Comparison of ENCODE assay signal across 25 mouse cellular contexts in the genomic region with DNA sequence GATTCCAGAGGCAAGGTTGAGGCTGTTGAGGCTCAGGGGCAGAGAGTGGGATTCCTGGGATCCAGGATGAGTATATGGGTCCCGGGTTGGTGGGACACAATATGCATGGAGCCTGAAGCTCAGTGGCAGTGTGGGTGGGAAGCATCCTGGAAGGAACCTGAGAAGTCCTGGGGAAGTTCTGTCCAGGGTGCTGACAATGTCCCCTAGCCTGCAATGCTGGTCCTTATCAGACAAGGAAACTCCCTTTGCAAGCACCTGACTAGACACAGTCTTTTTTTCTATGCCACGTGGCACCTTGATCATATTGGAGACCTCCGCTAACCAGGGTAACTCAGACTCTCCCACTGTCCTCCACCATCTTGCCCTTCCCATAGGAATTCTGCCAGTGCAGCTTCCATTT.
A peak's percentile ranks its signal among the peaks of the same experiment; 100 is the strongest.
DNase-seq lines count a peak whose midpoint lies in the region; ATAC-seq and TF ChIP-seq lines count a peak whose summit lies in the region.
"Had no signal": no experiment of that assay in that cellular context is flagged by ENCODE, and none has a peak within 500 bp of the region (broad histone marks: within the 10 kb centered on the region; RNA-seq: fewer than 3 reads in every experiment).

No protein-coding gene starts in this region.

- ATAC-seq in limb, embryonic 14.5 days (ENCODE audit: low FRiP score, low read depth), result no peak
- no peak for ATAC-seq in stomach, postnatal 0 days (ENCODE audit: low FRiP score, low TSS enrichment)
- ATAC-seq in forebrain, embryonic 13.5 days, result no peak
- ATAC-seq: forebrain, postnatal 0 days; hindbrain, embryonic 16.5 days; intestine, postnatal 0 days; lung, postnatal 0 days; midbrain, embryonic 15.5 days had no signal

- no peak for TF ChIP-seq CTCF in stomach, postnatal 0 days (IDR thresholded peaks at IDR 0.05; ENCODE audit: low read depth)

- H3K4me2 ChIP-seq in limb, embryonic 14.5 days (replicated peaks; ENCODE audit: low read depth, low read length, severe bottlenecking), result no peak overlapping the region
- no peak overlapping the region for H3K4me2 ChIP-seq in stomach, postnatal 0 days (replicated peaks; ENCODE audit: low read depth)
- no peak overlapping the region for H3K4me2 ChIP-seq in forebrain, embryonic 13.5 days
- H3K4me2 ChIP-seq: limb, embryonic 15.5 days; midbrain, embryonic 15.5 days; neural tube, embryonic 13.5 days had no signal

- DNase-seq in heart, adult 11 months, result peak; percentile 15
- no peak for DNase-seq in heart, adult 9 months (ENCODE audit: low spot score in 2 of 2)
- DNase-seq in limb, embryonic 14.5 days (ENCODE audit: low spot score), result peak; percentile 42
- DNase-seq in limb, embryonic 10.5 days (ENCODE audit: low spot score), result no peak
- DNase-seq in R1 (ENCODE audit: low read depth, low spot score), result peak; percentile 28
- peak; percentile 20 for DNase-seq in stomach, postnatal 0 days (ENCODE audit: low spot score)
- DNase-seq in left cerebral cortex, postnatal 25 days (ENCODE audit: low spot score in 2 of 2), result no peak
- DNase-seq: cerebellum, adult 11-12 months; cerebellum, postnatal 10 days; forebrain, postnatal 0 days; gastrocnemius, postnatal 36 days; layer of hippocampus, postnatal 36 days; right cerebral cortex, adult 18-20 months; right cerebral cortex, postnatal 4 days; thymus, postnatal 36 days had no signal

- 78% methylated on average over 3 of the region's 3 CpGs for WGBS in limb, embryonic 14.5 days
- 71% methylated on average over 3 of the region's 3 CpGs for WGBS in limb, embryonic 10.5 days
- 62% methylated on average over 3 of the region's 3 CpGs for WGBS in stomach, postnatal 0 days
- WGBS in forebrain, embryonic 13.5 days, result 81% methylated on average over 3 of the region's 3 CpGs

- TF ChIP-seq EP300 in stomach, postnatal 0 days (optimal IDR thresholded peaks at IDR 0.05), result no peak

- no peaks in the 10 kb centered on the region for H3K4me1 ChIP-seq in limb, embryonic 14.5 days (ENCODE audit: control insufficient read depth, insufficient read depth, low read length)
- no peaks in the 10 kb centered on the region for H3K4me1 ChIP-seq in limb, embryonic 10.5 days
- no peaks in the 10 kb centered on the region for H3K4me1 ChIP-seq in stomach, postnatal 0 days (replicated peaks; ENCODE audit: control insufficient read depth, insufficient read depth)
- no peaks in the 10 kb centered on the region for H3K4me1 ChIP-seq in forebrain, embryonic 13.5 days
- H3K4me1 ChIP-seq: forebrain, embryonic 10.5 days; limb, embryonic 15.5 days; midbrain, embryonic 15.5 days; neural tube, embryonic 13.5 days had no signal

- H3K4me3 ChIP-seq in limb, embryonic 14.5 days (replicated peaks; ENCODE audit: low read length), result no peak overlapping the region
- H3K4me3 ChIP-seq in limb, embryonic 10.5 days, result no peak overlapping the region
- H3K4me3 ChIP-seq in stomach, postnatal 0 days (ENCODE audit: low read depth, low read length), result no peak overlapping the region
- H3K4me3 ChIP-seq in forebrain, embryonic 13.5 days, result no peak overlapping the region
- H3K4me3 ChIP-seq: forebrain, embryonic 10.5 days; limb, embryonic 15.5 days; midbrain, embryonic 15.5 days; neural tube, embryonic 13.5 days had no signal

- H3K27ac ChIP-seq in limb, embryonic 14.5 days (replicated peaks; ENCODE audit: low read depth, low read length), result no peak overlapping the region
- H3K27ac ChIP-seq in limb, embryonic 10.5 days, result no peak overlapping the region
- no peak overlapping the region for H3K27ac ChIP-seq in stomach, postnatal 0 days (replicated peaks)
- H3K27ac ChIP-seq in forebrain, embryonic 13.5 days, result no peak overlapping the region
- H3K27ac ChIP-seq: forebrain, embryonic 10.5 days; limb, embryonic 15.5 days; liver, embryonic 14.5 days; macrophage; midbrain, embryonic 15.5 days; neural tube, embryonic 13.5 days had no signal

- H3K27me3 ChIP-seq in limb, embryonic 14.5 days (ENCODE audit: control insufficient read depth, insufficient read depth, low read length), result no peaks in the 10 kb centered on the region
- no peaks in the 10 kb centered on the region for H3K27me3 ChIP-seq in limb, embryonic 10.5 days (ENCODE audit: low read depth, poor library complexity, severe bottlenecking)
- H3K27me3 ChIP-seq in stomach, postnatal 0 days (ENCODE audit: control insufficient read depth, insufficient read depth, low read length), result no peaks in the 10 kb centered on the region
- H3K27me3 ChIP-seq in forebrain, embryonic 13.5 days, result no peaks in the 10 kb centered on the region
- H3K27me3 ChIP-seq: limb, embryonic 15.5 days; midbrain, embryonic 15.5 days; neural tube, embryonic 13.5 days had no signal

- no peaks in the 10 kb centered on the region for H3K9me3 ChIP-seq in limb, embryonic 14.5 days (ENCODE audit: control insufficient read depth, low read length)
- H3K9me3 ChIP-seq in limb, embryonic 10.5 days (replicated peaks), result no peaks in the 10 kb centered on the region
- H3K9me3 ChIP-seq in stomach, postnatal 0 days (ENCODE audit: control insufficient read depth, low read length), result no peaks in the 10 kb centered on the region
- no peaks in the 10 kb centered on the region for H3K9me3 ChIP-seq in forebrain, embryonic 13.5 days (replicated peaks)
- H3K9me3 ChIP-seq: forebrain, embryonic 10.5 days; limb, embryonic 15.5 days; midbrain, embryonic 15.5 days; neural tube, embryonic 13.5 days had no signal

- intact Hi-C loops in left cerebral cortex, postnatal 25 days (cut with DNase I), result no loop called here

- TF ChIP-seq POLR2A in limb, embryonic 14.5 days (IDR thresholded peaks at IDR 0.05; ENCODE audit: borderline replicate concordance, extremely low read depth, insufficient read depth, insufficient read length), result no peak

- H3K9ac ChIP-seq in limb, embryonic 14.5 days (ENCODE audit: low read depth, low read length, severe bottlenecking), result no peak overlapping the region
- H3K9ac ChIP-seq in stomach, postnatal 0 days (ENCODE audit: low read length), result no peak overlapping the region
- H3K9ac ChIP-seq in forebrain, embryonic 13.5 days, result no peak overlapping the region
- H3K9ac ChIP-seq: forebrain, postnatal 0 days; limb, embryonic 15.5 days; liver, embryonic 14.5 days; midbrain, embryonic 15.5 days; neural tube, embryonic 13.5 days had no signal

- no peaks in the 10 kb centered on the region for H3K36me3 ChIP-seq in limb, embryonic 14.5 days (ENCODE audit: control insufficient read depth, insufficient read depth, low read length)
- no peaks in the 10 kb centered on the region for H3K36me3 ChIP-seq in limb, embryonic 10.5 days
- H3K36me3 ChIP-seq in stomach, postnatal 0 days (ENCODE audit: control insufficient read depth, insufficient read depth, low read length), result no peaks in the 10 kb centered on the region
- no peaks in the 10 kb centered on the region for H3K36me3 ChIP-seq in forebrain, embryonic 13.5 days (ENCODE audit: poor library complexity, severe bottlenecking)
- H3K36me3 ChIP-seq: forebrain, embryonic 10.5 days; limb, embryonic 15.5 days; midbrain, embryonic 15.5 days; neural tube, embryonic 13.5 days had no signal

Comparison
In these comparisons a context has a peak if more than half of its experiments do, and no peak if none do; other contexts are left out.
1. DNase-seq: peak in heart, adult 11 months (single experiment), limb, embryonic 14.5 days (single experiment), R1 (single experiment) and stomach, postnatal 0 days (single experiment); none in heart, adult 9 months (0 of 2), limb, embryonic 10.5 days (single experiment) and left cerebral cortex, postnatal 25 days (0 of 2).